Mouse (Mus musculus) left cerebral cortex, adult 18-20 months (tissue): ENCODE measurements around the gene Dhh. TPM values are rescaled to one million over a fixed set of nuclear protein-coding genes. Genes with fewer than 3 reads are reported as not detected.

Experiments used
- DNase-seq, 2 experiments: peaks; one replicate each; pipeline ENCODE4 v3.0.0; 2021 to 2022; ENCODE audit warnings: low spot score in 2 of 2, mixed read lengths in 1 of 2
- total RNA-seq, 2 experiments: library from RNA; stranded (reverse); gene quantifications; 2 replicates each; pipeline ENCODE4 v1.2.3; 2021

Gene Dhh
- total RNA-seq, 2 experiments from 2014 or later, result 0.21 to 0.26 TPM

GRCm38 (mm10) chr15:98852071-98852470 lies 46.3 kb downstream of the Dhh start:
- DNase-seq, result no peak

GRCm38 (mm10) chr15:98851229-98851818 lies 47.0 kb downstream of the Dhh start:
- no peak for DNase-seq

- DNase-seq, result no peak
These were observed 47.7 kb downstream of the Dhh start for GRCm38 (mm10) chr15:98850668-98851067.

GRCm38 (mm10) chr15:98849956-98850600 lies 48.3 kb downstream of the Dhh start:
- DNase-seq, result no peak

GRCm38 (mm10) chr15:98849165-98849564 lies 49.2 kb downstream of the Dhh start:
- DNase-seq, result no peak

- DNase-seq, result no peak
These were observed 52.2 kb downstream of the Dhh start for GRCm38 (mm10) chr15:98846140-98846539.

- no peak for DNase-seq
These were observed 53.2 kb downstream of the Dhh start for GRCm38 (mm10) chr15:98845149-98845548.

- no peak for DNase-seq
These were observed 54.6 kb downstream of the Dhh start for GRCm38 (mm10) chr15:98843595-98844223.

Other genes with a start within 250 kb of the Dhh start
- gene Ddx23, start 235.6 kb downstream of the Dhh start, total RNA-seq, result 10 to 100 TPM; 86.9 to 90.6 TPM
- 10 to 100 TPM; 24.4 to 30.7 TPM for gene Rnd1, start 221.1 kb downstream of the Dhh start, total RNA-seq
- 10 to 100 TPM in 1 of 2 experiments, 1 to 10 TPM in 1; 9.5 to 10.5 TPM for gene Ccdc65, start 190.3 kb downstream of the Dhh start, total RNA-seq
- gene Fkbp11, start 170.3 kb downstream of the Dhh start, total RNA-seq, result 1 to 10 TPM; 1.9 to 2.6 TPM
- gene Arf3, start 135.3 kb downstream of the Dhh start, total RNA-seq, result 100 to 1,000 TPM; 724 to 773 TPM
- 1 to 10 TPM in 1 of 2 experiments, under 1 TPM in 1; 0.63 to 1.1 TPM for gene Wnt10b, start 120.4 kb downstream of the Dhh start, total RNA-seq
- gene Wnt1, start 108.7 kb downstream of the Dhh start, total RNA-seq, result not detected
- gene Ddn, start 89.0 kb downstream of the Dhh start, total RNA-seq, result 100 to 1,000 TPM; 778 to 797 TPM
- gene Prkag1, start 67.0 kb downstream of the Dhh start, total RNA-seq, result 10 to 100 TPM; 54.6 to 56.2 TPM
- gene Kmt2d, start 27.3 kb downstream of the Dhh start, total RNA-seq, result 10 to 100 TPM; 74.3 to 77.8 TPM
- gene Rhebl1, start 4.0 kb downstream of the Dhh start, total RNA-seq, result 10 to 100 TPM in 1 of 2 experiments, 1 to 10 TPM in 1; 8.6 to 12.9 TPM
- gene Lmbr1l, start 19.7 kb upstream of the Dhh start, total RNA-seq, result 10 to 100 TPM; 12.9 to 17.9 TPM
- 100 to 1,000 TPM; 584 to 602 TPM for gene Tuba1b, start 36.0 kb upstream of the Dhh start, total RNA-seq
- gene Gm49450, start 55.0 kb upstream of the Dhh start, total RNA-seq, result not detected
- 100 to 1,000 TPM; 874 to 893 TPM for gene Tuba1a, start 55.2 kb upstream of the Dhh start, total RNA-seq
- 10 to 100 TPM; 65.4 to 66.8 TPM for gene Tuba1c, start 131.4 kb upstream of the Dhh start, total RNA-seq
- gene Prph, start 156.6 kb upstream of the Dhh start, total RNA-seq, result 1 to 10 TPM in 1 of 2 experiments, under 1 TPM in 1; 0.77 to 2.6 TPM
- not detected for gene Troap, start 176.0 kb upstream of the Dhh start, total RNA-seq
- not detected for gene C1ql4, start 189.3 kb upstream of the Dhh start, total RNA-seq
- not detected for gene Dnajc22, start 194.6 kb upstream of the Dhh start, total RNA-seq
- 10 to 100 TPM; 32.5 to 33.5 TPM for gene Spats2, start 227.4 kb upstream of the Dhh start, total RNA-seq